Mouse (Mus musculus): Measurements from ENCODE around the gene Lima1. TPM values are rescaled to one million over a fixed set of nuclear protein-coding genes. Genes with fewer than 3 reads are reported as not detected.
A peak's percentile ranks its signal among the peaks of the same experiment; 100 is the strongest.

The Lima1 gene
- polyA plus RNA-seq, 1 experiment from 2014 or later: 14.8 TPM

- H3K36me3 ChIP-seq (replicated peaks; ENCODE audit: insufficient read depth, low read length): peaks cover 7% of the 10 kb centered on the region
- no peak overlapping the region for H3K9ac ChIP-seq (replicated peaks)
- WGBS (ENCODE audit: insufficient replicate concordance): 54% methylated on average over 8 of the region's 8 CpGs
- H3K4me2 ChIP-seq (ENCODE audit: low read depth, low read length): peak overlapping the region; percentile 65
- H3K9me3 ChIP-seq (ENCODE audit: low read length): no peaks in the 10 kb centered on the region
- TF ChIP-seq EP300 (IDR thresholded peaks at IDR 0.05; ENCODE audit: low read depth) (no peak), CTCF (IDR thresholded peaks at IDR 0.05; ENCODE audit: low read depth) (no peak)
- DNase-seq (no peak), ATAC-seq (no peak)
- no peaks in the 10 kb centered on the region for H3K4me1 ChIP-seq (ENCODE audit: insufficient read depth)
- H3K27ac ChIP-seq (ENCODE audit: low read depth): peak overlapping the region; percentile 61; the same call in 1 of the 2 replicates
- no peaks in the 10 kb centered on the region for H3K27me3 ChIP-seq (ENCODE audit: insufficient read depth, low read length)
- H3K4me3 ChIP-seq (ENCODE audit: low read depth, low read length): 0 out of 2 replicates have a peak overlapping the region, but pooled peaks have one; percentile 39
Measured at GRCm38 (mm10) chr15:99817343-99818235, 57.7 kb downstream of the Lima1 start.

DNA sequence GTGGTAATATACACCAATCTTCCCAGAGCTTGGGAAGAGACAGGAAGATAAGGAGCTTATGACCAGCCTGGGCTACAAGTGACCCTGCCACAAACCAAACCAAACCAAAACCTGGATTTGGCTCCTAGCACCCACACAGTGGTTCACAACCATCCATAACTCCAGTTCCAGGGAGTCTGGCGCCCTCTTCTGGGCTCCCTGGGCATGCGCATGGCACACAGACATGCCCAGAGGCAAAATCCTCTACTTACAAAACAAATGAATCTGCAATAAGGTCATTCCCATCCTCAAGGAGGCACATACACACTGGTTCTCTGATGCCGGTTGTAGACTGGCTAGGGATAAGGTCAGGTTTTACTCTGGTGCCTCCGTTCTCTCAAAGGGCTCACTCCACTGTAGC lies 59.3 kb downstream of the Lima1 start:
- Histone ChIP-seq H3K27me3 (ENCODE audit: insufficient read depth, low read length) (no peaks in the 10 kb centered on the region), H3K4me1 (ENCODE audit: insufficient read depth) (no peaks in the 10 kb centered on the region), H3K4me3 (ENCODE audit: low read depth, low read length) (no peak overlapping the region), H3K27ac (ENCODE audit: low read depth) (no peak overlapping the region), H3K4me2 (ENCODE audit: low read depth, low read length) (no peak overlapping the region), H3K36me3 (replicated peaks; ENCODE audit: insufficient read depth, low read length) (peaks cover 7% of the 10 kb centered on the region), H3K9ac (replicated peaks) (no peak overlapping the region), H3K9me3 (ENCODE audit: low read length) (no peaks in the 10 kb centered on the region)
- ATAC-seq (no peak), DNase-seq (no peak)
- WGBS (ENCODE audit: insufficient replicate concordance): 84% methylated on average over 4 of the region's 4 CpGs
- peak; percentile 47 for TF ChIP-seq CTCF (IDR thresholded peaks at IDR 0.05; ENCODE audit: low read depth)
- no peak for TF ChIP-seq EP300 (IDR thresholded peaks at IDR 0.05; ENCODE audit: low read depth)

GRCm38 (mm10) chr15:99814554-99815260 lies 60.5 kb downstream of the Lima1 start:
- Histone ChIP-seq H3K27me3 (ENCODE audit: insufficient read depth, low read length) (no peaks in the 10 kb centered on the region), H3K4me2 (ENCODE audit: low read depth, low read length) (no peak overlapping the region), H3K27ac (ENCODE audit: low read depth) (0 out of 2 replicates have a peak overlapping the region, but pooled peaks have one; percentile 6), H3K4me3 (ENCODE audit: low read depth, low read length) (no peak overlapping the region), H3K4me1 (ENCODE audit: insufficient read depth) (no peaks in the 10 kb centered on the region), H3K9ac (replicated peaks) (no peak overlapping the region), H3K9me3 (ENCODE audit: low read length) (no peaks in the 10 kb centered on the region), H3K36me3 (replicated peaks; ENCODE audit: insufficient read depth, low read length) (peaks cover 7% of the 10 kb centered on the region)
- DNase-seq: no peak
- WGBS (ENCODE audit: insufficient replicate concordance): 85% methylated on average over 24 of the region's 24 CpGs
- ATAC-seq: no peak
- TF ChIP-seq CTCF (IDR thresholded peaks at IDR 0.05; ENCODE audit: low read depth) (no peak), EP300 (IDR thresholded peaks at IDR 0.05; ENCODE audit: low read depth) (no peak)

DNA sequence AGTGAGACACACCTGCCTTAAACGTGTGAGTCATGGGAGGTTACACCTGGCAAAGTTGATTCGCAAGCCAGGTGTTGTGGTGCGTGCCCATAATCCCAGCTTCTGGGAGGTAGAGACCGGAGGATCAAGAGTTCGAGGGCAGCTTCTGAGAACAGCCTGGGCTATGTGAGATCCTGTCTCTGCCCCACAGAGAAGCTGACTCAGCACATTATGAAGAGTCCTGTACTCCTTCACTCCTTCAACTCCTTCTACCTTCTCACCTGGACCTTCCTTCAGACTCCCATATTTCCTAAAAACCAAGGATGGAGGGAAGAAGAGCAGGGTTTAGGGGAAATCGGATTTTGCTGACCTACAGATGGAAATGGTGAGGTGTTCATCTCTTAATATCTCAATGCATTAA lies 61.6 kb downstream of the Lima1 start:
- Histone ChIP-seq H3K4me1 (ENCODE audit: insufficient read depth) (no peaks in the 10 kb centered on the region), H3K9ac (replicated peaks) (no peak overlapping the region), H3K36me3 (replicated peaks; ENCODE audit: insufficient read depth, low read length) (peaks cover 7% of the 10 kb centered on the region), H3K9me3 (ENCODE audit: low read length) (no peaks in the 10 kb centered on the region), H3K27ac (ENCODE audit: low read depth) (no peak overlapping the region), H3K4me3 (ENCODE audit: low read depth, low read length) (no peak overlapping the region), H3K4me2 (ENCODE audit: low read depth, low read length) (no peak overlapping the region), H3K27me3 (ENCODE audit: insufficient read depth, low read length) (no peaks in the 10 kb centered on the region)
- no peak for TF ChIP-seq CTCF (IDR thresholded peaks at IDR 0.05; ENCODE audit: low read depth)
- TF ChIP-seq EP300 (IDR thresholded peaks at IDR 0.05; ENCODE audit: low read depth): no peak
- no peak for DNase-seq
- 85% methylated on average over 6 of the region's 6 CpGs for WGBS (ENCODE audit: insufficient replicate concordance)
- ATAC-seq: no peak

GRCm38 (mm10) chr15:99812097-99812496 lies 63.2 kb downstream of the Lima1 start:
- no peak overlapping the region for H3K4me2 ChIP-seq (ENCODE audit: low read depth, low read length)
- H3K27me3 ChIP-seq (ENCODE audit: insufficient read depth, low read length): no peaks in the 10 kb centered on the region
- TF ChIP-seq EP300 (IDR thresholded peaks at IDR 0.05; ENCODE audit: low read depth) (no peak), CTCF (IDR thresholded peaks at IDR 0.05; ENCODE audit: low read depth) (no peak)
- 68% methylated on average over 7 of the region's 7 CpGs for WGBS (ENCODE audit: insufficient replicate concordance)
- DNase-seq: no peak
- no peak overlapping the region for H3K9ac ChIP-seq (replicated peaks)
- no peak overlapping the region for H3K4me3 ChIP-seq (ENCODE audit: low read depth, low read length)
- no peaks in the 10 kb centered on the region for H3K4me1 ChIP-seq (ENCODE audit: insufficient read depth)
- no peak overlapping the region for H3K27ac ChIP-seq (ENCODE audit: low read depth)
- H3K9me3 ChIP-seq (ENCODE audit: low read length): no peaks in the 10 kb centered on the region
- peaks cover 7% of the 10 kb centered on the region for H3K36me3 ChIP-seq (replicated peaks; ENCODE audit: insufficient read depth, low read length)
- ATAC-seq: no peak
